Mouse (Mus musculus) spleen, postnatal 10 days (tissue): ENCODE measurements around the gene Cox20.
"Not testable (repeated sequence)": the region's sequence is repeated elsewhere in the genome, so short reads cannot be mapped to it uniquely, and the experiment has no call there.

Experiments
- DNase-seq, 2 experiments: peaks; one replicate each; pipeline ENCODE4 v3.0.0; 2021 to 2022; ENCODE audit warnings: low spot score in 2 of 2

Gene Cox20

DNA sequence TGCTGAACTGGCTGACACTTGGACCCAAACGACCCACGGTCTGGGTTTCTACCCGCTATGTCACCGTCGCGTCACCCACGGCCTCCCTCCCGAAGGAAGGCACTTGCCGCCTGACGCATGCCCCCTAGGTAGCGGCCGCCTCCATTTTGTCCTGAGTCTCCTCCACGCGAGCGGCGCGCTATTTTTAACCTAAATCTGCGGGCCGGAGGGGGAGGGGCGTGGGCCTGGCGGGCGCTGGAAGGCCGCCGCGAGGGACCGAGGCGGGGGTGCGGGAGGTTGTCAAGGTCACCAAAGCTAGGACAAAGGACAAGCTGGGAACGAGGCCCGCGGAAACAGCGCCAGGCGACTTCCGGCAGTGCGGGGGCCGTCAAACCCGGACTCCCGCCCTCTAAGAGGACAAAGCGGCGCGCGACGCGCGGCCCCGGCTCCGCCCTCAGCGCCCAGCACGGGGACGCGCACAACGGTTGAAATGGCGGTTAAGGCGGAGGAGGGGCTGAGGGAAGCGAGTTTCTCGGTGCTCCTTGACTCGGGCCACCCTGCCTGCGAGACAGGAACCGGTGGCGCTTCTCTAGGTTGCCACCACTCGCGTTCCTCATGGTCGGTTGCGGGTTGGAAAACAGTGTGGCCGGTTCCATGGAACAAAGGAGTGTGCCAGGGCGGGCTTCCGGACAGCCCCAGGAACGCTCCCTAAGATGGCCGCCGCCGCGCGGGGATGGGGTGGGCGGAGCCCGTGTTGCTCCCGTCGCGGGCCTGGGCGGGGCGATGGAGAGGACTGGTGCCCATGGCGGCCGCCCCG is at the start of gene Cox20:
Gene Cox20, plus strand, starts transcription at position 742 of the 796 bp plus-strand sequence.
- DNase-seq = peak; percentile 98 to 99

DNA sequence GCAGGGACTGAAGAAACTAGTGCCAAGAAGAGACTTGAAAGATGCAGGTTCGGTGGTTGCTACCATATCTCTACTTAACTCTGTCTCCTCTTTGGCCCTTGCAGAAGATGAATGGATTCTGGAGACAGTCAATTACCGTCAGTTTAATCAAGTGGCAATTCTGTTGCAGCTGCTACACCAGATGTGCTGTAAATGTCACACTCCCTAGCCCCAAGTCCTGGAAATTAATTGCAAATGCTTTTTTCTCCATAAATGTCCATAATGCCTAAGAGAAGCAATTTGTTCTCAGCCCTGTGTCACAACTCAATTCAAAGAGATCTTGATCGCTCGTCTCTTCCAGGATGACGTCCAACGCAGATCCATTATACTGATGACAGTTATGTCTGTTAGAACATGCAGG is 48.3 kb upstream of the Cox20 start:
- DNase-seq = no peak

DNA sequence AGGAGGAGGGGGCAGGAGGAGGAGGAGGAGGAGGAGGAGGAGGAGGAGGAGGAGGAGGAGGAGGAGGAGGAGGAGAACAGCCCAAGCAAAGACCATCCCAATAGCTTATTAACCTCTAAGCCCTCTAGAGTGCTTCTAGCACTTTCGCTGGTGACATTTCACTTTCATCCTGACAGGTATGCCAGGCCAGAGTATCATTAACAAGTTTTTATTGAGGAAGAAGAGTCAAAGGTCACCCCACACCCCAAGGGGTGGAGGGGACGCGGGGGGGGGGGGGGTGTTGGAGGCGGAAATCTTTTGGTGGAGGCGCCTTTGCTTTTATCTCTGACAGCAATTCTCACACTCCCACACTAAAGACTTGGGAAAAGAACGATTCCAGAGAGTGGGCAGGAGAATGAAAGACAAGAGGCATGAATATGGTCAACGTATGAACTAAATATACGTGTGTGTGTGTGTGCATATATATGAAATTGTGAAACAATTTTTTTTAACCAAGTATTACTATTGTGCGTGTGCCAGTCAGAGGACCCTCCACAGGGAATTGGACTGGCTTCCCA is 43.7 kb upstream of the Cox20 start:
- no peak for DNase-seq

DNA sequence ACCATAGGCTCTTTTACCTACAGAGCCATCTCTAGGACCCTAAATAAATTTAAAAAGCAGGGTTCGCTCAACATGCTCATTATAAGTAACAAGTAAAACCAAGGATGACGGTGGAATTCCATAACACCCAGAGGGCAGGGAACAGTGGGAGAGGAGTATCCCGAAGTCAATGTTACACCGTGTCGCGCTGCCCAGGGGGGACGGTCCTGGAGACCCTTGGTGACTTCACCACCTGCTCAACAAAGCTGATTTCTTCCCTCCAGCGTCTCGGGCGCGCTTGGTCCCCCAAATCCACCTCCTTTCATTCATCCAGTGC is 43.2 kb upstream of the Cox20 start:
- DNase-seq = no peak

GRCm38 (mm10) chr1:178276054-178276911 is 42.6 kb upstream of the Cox20 start:
- DNase-seq = peak; percentile 8 to 53

DNA sequence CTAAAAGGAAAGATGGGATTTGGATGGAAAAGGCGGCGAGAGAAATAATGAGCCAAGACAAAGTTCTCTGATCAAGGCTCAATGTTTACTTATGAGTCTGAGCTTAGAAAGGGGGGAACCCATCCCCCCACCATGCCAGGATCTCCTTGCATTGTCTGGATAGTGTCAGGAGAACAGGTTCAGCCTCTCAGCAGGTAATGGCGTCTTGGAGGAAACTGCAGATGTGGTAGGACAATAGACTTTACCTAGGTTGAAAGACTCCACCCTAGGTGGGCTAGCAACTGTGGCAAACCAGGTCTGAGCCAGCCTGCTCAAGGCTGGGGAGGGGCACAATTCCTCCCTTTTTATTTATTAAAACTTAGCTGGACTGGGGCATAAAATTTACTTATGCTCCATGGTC is 35.6 kb upstream of the Cox20 start:
- DNase-seq = not testable (repeated sequence)

GRCm38 (mm10) chr1:178283946-178284720 is 34.8 kb upstream of the Cox20 start:
- DNase-seq = no peak

DNA sequence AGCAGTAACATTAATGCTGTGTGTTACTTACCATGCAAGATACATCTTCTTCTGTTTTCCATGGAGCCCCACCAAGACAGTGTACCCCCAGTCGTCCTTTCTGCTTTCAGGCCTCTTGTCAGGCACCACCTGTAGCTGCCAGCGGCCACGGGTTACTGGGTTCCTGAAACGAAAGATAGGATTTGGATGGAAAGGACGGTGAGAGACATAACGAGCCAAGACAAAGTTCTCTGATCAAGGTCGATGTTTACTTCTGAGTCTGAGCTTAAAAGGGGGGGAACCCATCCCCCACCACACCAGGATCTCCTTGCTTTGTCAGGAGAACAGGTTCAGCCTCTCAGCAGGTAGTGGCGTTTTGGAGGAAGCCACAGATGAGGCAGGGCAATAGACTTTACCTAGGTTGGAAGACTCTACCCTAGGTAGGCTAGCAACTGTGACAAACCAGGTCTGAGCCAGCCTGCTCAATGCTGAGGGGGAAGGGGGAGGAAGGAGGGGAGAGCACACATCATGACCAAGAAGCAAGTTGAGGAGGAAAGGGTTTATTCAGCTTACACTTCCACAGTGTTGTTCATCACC is 31.2 kb upstream of the Cox20 start:
- DNase-seq = no peak

GRCm38 (mm10) chr1:178291716-178292115 is 27.2 kb upstream of the Cox20 start:
- no peak for DNase-seq

DNA sequence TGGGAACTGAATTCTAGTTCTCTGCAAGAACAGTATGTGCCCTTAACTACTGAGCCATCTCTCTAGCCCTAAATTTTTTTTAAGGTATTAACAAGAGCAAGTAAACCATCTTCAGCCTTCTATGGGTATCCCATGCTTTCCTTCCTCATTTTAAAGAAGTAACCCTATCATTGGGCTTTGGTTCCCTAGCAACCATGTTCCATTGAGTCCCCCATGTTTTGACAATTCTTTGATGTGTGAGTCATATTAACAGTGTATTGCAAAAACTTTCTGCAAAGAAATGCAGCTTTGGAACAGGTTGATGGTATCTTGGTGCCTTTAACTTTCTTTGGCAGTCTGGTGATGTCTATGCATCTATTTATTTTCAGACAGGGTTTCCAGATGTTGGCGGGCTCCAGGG is 24.9 kb upstream of the Cox20 start:
- DNase-seq = no peak

- not testable (repeated sequence) for DNase-seq
These were observed 17.7 kb upstream of the Cox20 start for GRCm38 (mm10) chr1:178301261-178301660.

DNA sequence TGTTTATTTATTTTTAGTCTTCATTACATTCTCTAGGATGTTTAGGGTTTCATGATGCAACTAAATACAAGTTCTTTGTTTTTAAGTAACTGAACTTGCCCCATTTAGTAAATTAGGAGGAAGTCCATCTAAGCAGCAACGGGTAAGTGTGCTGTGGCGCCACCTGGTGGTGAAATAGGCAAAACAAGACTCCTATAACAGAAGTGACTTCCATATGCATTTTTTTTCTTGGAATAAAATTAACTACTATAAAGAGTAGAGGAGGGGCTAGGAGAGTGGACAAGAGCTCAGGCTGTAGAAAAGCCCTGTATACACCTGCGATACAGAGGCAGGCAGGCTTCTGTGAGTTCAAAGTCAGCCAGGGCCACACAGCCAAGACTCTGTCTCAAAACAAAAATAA is 15.5 kb upstream of the Cox20 start:
- peak; percentile 59 to 85 for DNase-seq

DNA sequence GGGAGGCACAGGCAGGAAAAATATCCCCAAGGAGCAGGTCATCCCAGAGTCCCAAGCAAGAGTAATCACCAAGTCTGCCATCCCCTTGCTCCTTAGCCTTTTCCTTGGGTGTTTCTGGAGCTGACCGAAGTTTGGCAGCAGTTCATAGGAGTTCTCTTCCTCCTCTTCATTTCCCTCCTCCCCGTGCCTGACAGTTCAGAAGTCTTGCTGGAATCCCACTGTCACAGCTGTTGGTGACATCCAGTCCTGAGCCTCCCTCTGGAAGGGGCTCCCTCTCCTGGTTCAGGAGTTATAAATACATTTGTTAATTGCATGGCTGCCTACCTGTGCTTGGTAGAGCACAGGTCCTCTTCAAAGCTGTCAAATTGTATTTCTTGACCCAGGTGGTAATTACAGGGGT is 9.4 kb upstream of the Cox20 start:
- no peak for DNase-seq

DNA sequence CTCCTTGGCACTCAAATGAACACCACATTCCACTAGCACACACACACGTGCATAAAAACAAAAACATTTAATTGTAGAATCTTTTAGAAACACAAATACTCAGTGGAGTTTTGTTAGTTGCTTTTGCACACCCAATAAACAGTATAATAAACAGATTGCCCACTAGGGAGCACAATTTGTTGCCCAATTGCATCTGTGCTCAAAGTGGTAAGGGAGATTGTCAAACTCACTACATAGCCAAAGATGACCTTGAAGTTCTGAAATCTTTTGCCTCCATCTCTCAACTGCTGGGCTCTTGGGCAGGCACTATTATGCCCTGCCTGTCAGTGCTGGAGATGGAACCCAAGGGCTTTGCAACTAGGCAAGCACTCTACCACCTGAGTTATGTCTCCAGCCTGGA is 8.8 kb upstream of the Cox20 start:
- no peak for DNase-seq

DNA sequence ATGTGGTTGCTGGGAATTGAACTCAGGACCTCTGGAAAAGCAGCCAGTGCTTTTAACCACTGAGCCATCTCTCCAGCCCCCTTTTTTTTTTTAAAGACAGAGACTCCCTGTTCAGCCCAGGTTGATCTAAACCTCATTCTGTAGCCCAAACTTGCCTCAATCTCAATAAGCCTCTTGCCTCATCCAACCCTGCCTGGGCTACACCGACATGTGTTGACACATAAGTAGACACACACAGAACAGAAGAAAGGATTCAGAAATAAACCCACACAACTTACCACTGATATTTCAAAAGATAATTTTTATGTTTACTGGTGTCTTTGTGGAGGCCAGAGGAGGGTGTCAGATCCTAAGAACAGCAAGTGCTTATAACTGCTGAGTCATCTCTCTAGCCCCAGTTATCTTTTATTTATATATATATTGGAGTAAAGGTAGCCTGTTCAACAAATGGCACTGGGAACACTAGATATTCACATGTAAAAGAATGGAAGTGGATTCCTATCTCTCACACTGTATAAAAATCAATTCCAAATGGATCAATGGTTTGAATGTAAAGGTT is 5.8 kb upstream of the Cox20 start:
- DNase-seq = peak in 1 of 2 experiments; percentile 19

DNA sequence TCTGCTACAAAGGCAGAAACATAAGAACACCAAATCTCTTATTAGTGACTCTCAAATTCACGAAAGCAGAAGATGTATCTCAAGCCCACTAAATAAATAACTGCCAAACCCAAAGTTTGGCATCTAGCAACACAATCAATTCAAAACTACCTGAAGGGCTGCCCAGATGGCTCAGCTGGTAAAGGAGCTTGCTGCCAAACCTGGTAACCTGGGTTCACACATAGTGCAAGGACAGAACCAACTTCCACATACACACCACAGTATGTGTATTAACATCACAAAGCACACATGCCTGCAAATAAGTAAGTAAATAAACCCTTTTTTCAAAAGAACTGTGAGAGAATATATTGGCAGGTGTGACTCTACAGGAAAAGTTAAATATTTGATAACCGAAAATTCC is 4.7 kb upstream of the Cox20 start:
- DNase-seq = no peak

GRCm38 (mm10) chr1:178317275-178318001 is 1.5 kb upstream of the Cox20 start:
- no peak for DNase-seq

DNA sequence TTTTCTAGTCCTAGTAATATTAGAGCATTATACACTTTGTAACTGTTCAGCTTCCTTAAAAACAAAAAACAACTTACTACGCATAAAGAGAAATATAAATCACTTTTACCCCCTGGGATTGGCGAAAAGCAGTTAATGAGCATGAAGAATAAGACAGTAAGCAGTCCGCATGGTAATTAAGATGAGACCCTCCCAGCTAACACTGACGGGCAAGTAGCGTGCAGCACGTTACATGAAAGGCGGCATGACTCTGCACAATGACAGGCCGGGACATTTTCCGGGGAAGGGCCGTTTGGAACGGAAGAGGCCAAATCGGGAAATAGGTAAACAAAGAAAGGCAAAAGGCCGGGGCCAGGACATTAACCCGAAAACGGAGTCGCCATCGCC is 935 bp upstream of the Cox20 start:
- no peak for DNase-seq

DNA sequence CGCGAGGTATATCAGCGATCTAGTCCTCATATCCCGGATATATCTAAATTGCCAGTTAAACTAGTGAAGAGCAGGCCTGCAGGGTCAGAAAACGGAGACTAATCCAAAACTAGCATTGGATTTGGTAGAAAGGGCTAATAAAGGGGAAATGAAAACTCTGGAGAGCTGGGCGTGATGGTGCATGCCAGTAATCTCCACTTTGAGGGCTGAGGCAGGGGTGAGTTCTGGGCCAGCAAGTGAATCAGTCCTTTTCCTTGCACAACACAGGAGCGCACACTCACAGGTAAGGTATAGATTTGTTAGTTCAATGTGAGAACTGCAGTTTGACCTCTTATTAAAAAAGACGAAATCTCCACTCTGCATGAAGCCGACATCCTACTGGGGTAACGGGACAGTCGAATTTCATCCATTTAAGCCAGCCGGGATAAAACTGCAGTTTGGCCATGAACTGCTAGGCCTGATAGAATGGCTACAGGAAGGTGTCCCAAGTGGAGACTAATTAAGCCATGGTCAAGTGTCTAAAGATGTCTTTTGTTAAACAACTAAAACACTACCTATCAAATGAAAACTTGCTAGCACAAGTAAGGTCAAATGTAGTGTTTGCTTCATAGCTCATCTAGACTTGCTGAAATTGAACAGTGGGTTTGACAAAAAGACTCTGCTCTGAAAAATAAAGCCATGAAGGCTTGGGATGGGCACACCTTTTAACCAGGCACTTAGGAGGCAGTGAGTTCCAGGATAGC is 536 bp downstream of the Cox20 start:
- DNase-seq = peak in 1 of 2 experiments; percentile 48
